Mouse (Mus musculus) megakaryocyte, embryonic 14.5 days (primary cell): ENCODE measurements around the gene Mobp.

Experiments used
- FLI1 ChIP-seq: IDR thresholded peaks from 2 replicates; pipeline ENCODE4 v1.6.1; 2012; ENCODE audit warnings: low read length, inconsistent platforms, mixed read lengths
- GATA1 ChIP-seq: IDR thresholded peaks from 3 replicates; pipeline ENCODE4 v1.6.1; 2012; ENCODE audit warnings: mixed read lengths, low read length, inconsistent platforms, borderline replicate concordance

DNA sequence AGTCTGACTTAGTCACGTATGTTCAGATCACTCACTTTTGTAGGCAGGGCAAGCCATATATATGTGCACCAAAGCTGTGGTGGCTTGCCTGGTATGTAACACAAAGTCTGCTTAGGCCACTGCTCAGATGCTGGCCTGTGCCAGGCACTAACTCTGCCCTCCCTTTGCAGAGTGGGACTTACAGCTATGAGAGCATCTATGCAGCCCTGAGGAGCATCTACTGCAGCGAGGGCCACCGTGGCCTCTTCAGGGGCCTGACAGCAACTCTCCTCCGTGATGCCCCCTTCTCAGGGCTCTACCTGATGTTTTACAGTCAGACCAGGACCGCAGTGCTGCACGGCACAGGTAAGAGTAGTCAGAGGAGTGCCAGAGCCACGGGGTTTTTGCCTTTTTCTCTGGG is 29.0 kb upstream of the Mobp start:
- no peak for TF ChIP-seq GATA1
- TF ChIP-seq FLI1: no peak
